Mouse (Mus musculus) neutrophil, adult 5-6 weeks (primary cell): Measurements from ENCODE around the gene Ccdc171. TPM values are rescaled to one million over a fixed set of nuclear protein-coding genes. Genes with fewer than 3 reads are reported as not detected.
"Not testable (repeated sequence)": the region's sequence is repeated elsewhere in the genome, so short reads cannot be mapped to it uniquely, and the experiment has no call there.

Experiments
- ATAC-seq: fragments of 151-379, 151-347 bp; 2 replicates; pipeline ENCODE4 v1.8.0; 2017; ENCODE audit warnings: mild to moderate bottlenecking, moderate TSS enrichment; ENCODE audit not compliant: insufficient number of reproducible peaks, poor library complexity, low FRiP score, severe bottlenecking; ENCODE audit errors: extremely low read depth
- total RNA-seq: library from RNA; stranded (forward); fragments of 200-1000 nt; gene quantifications from 2 replicates; pipeline ENCODE4 v1.2.3, GENCODE M21; 2017

Ccdc171 gene
- total RNA-seq: 22.3 TPM in 2 replicates

- ATAC-seq: peak; percentile 92
Measured at GRCm38 (mm10) chr4:83524843-83525689, at the start of gene Ccdc171. TSS of gene Ccdc171 (plus strand) at chr4:83525545.

GRCm38 (mm10) chr4:83485250-83485649, 40.1 kb upstream of the Ccdc171 start:
- no peak for ATAC-seq

- peak; percentile 73 for ATAC-seq
Measured at GRCm38 (mm10) chr4:83485735-83486116, 39.6 kb upstream of the Ccdc171 start.

GRCm38 (mm10) chr4:83486117-83486901, 39.0 kb upstream of the Ccdc171 start, which contains the start of gene Psip1:
TSS of gene Psip1 (minus strand) at chr4:83486459.
- peak; percentile 87 for ATAC-seq

GRCm38 (mm10) chr4:83489121-83489520, 36.2 kb upstream of the Ccdc171 start:
- ATAC-seq: no peak

GRCm38 (mm10) chr4:83493112-83493511, 32.2 kb upstream of the Ccdc171 start:
- no peak for ATAC-seq

GRCm38 (mm10) chr4:83497013-83497412, 28.3 kb upstream of the Ccdc171 start:
- ATAC-seq: not testable (repeated sequence)

- ATAC-seq: no peak
Measured at GRCm38 (mm10) chr4:83500154-83501036, 24.9 kb upstream of the Ccdc171 start.

GRCm38 (mm10) chr4:83501037-83501430, 24.3 kb upstream of the Ccdc171 start:
- ATAC-seq: no peak

GRCm38 (mm10) chr4:83509600-83509999, 15.7 kb upstream of the Ccdc171 start:
- no peak for ATAC-seq

- ATAC-seq: no peak
Measured at GRCm38 (mm10) chr4:83511083-83511482, 14.3 kb upstream of the Ccdc171 start.

GRCm38 (mm10) chr4:83512217-83512616, 13.1 kb upstream of the Ccdc171 start:
- no peak for ATAC-seq

- ATAC-seq: no peak
Measured at GRCm38 (mm10) chr4:83512644-83513043, 12.7 kb upstream of the Ccdc171 start.

- no peak for ATAC-seq
Measured at GRCm38 (mm10) chr4:83514183-83514582, 11.2 kb upstream of the Ccdc171 start.

GRCm38 (mm10) chr4:83514976-83515669, 10.2 kb upstream of the Ccdc171 start:
- no peak for ATAC-seq

GRCm38 (mm10) chr4:83516144-83516543, 9.2 kb upstream of the Ccdc171 start:
- not testable (repeated sequence) for ATAC-seq

GRCm38 (mm10) chr4:83519148-83519547, 6.2 kb upstream of the Ccdc171 start:
- ATAC-seq: no peak

GRCm38 (mm10) chr4:83519807-83520206, 5.5 kb upstream of the Ccdc171 start:
- ATAC-seq: no peak
